Mouse (Mus musculus): ENCODE measurements at regions not wholly inside any gene's neighbourhood (a gene's known extent, or its start where the extent isn't known, plus 50 kb on each side); places are given as distances from the start of the nearest gene placed in this dataset.

DNA sequence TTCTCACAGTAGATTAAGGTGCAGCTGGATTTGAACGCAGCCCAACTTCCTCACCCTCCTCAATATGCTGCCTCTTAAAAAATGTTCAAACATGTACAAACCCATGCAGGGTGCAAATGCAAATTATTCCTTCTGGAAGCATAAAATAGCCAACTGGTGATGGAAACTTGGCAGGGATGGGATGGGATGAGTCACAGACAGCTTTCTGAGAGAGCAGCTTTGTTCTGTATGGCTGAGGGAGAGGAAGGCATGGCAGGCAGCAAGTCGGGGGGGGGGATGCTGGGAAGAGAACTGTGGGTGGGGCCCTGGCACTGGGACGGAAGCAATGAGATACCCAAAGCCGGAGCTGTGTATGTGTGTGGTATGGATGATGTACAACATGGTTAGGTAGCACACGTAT, 194.2 kb upstream of the Ppp2r3a start:
- Histone ChIP-seq H3K27me3 (ENCODE audit: control insufficient read depth in 1 of 2, insufficient read depth in 2 of 2, low read length in 2 of 2) (no peaks in the 10 kb centered on the region), H3K4me1 (ENCODE audit: control insufficient read depth in 1 of 2, insufficient read depth in 2 of 2, low read length in 2 of 2) (no peaks in the 10 kb centered on the region), H3K9me3 (replicated peaks; ENCODE audit: insufficient read depth, low read length) (no peaks in the 10 kb centered on the region), H3K79me2 (ENCODE audit: control insufficient read depth, insufficient read depth, low read length, poor library complexity) (no peaks in the 10 kb centered on the region), H3K36me3 (ENCODE audit: control insufficient read depth in 1 of 2, insufficient read depth in 2 of 2, low read length in 2 of 2) (no peaks in the 10 kb centered on the region), H3K27ac (ENCODE audit: control insufficient read depth, low read depth, low read length) (no peak overlapping the region), H3K4me3 (ENCODE audit: control insufficient read depth in 1 of 2, insufficient read depth in 1 of 2, low read depth in 2 of 2, low read length in 2 of 2) (no peak overlapping the region), H3K9ac (ENCODE audit: control insufficient read depth, low read depth, low read length, poor library complexity, severe bottlenecking) (no peak overlapping the region)
- TF ChIP-seq POLR2AphosphoS2 (IDR thresholded peaks at IDR 0.05; ENCODE audit: low read length), result no peak
- no peak for TF ChIP-seq NELFE (IDR thresholded peaks at IDR 0.05; ENCODE audit: low read depth, low read length)
- no peak for TF ChIP-seq BHLHE40 (IDR thresholded peaks at IDR 0.05; ENCODE audit: borderline replicate concordance, low read depth, low read length)
- no peak for TF ChIP-seq ZKSCAN1 (IDR thresholded peaks at IDR 0.05; ENCODE audit: low read depth, low read length)
- no peak for TF ChIP-seq MAZ (IDR thresholded peaks at IDR 0.05; ENCODE audit: low read depth, low read length)
- no peak for TF ChIP-seq RAD21 (IDR thresholded peaks at IDR 0.05; ENCODE audit: low read depth, low read length)
- TF ChIP-seq UBTF (IDR thresholded peaks at IDR 0.05; ENCODE audit: borderline replicate concordance, insufficient read depth, low read depth, low read length), result no peak
- TF ChIP-seq KAT2A (conservative IDR thresholded peaks at IDR 0.05; ENCODE audit: low read depth, low read length), result no peak
- TF ChIP-seq SIN3A (IDR thresholded peaks at IDR 0.05; ENCODE audit: low read length), result no peak
- no peak for TF ChIP-seq GABPA (IDR thresholded peaks at IDR 0.05; ENCODE audit: low read depth, low read length)
- TF ChIP-seq MXI1 (IDR thresholded peaks at IDR 0.05; ENCODE audit: low read depth, low read length), result no peak
- no peak for TF ChIP-seq MAFK (IDR thresholded peaks at IDR 0.05; ENCODE audit: borderline replicate concordance, low read depth, low read length)
- no peak for TF ChIP-seq JUND (IDR thresholded peaks at IDR 0.05; ENCODE audit: low read depth, low read length)
- TF ChIP-seq GATA1 (IDR thresholded peaks at IDR 0.05; ENCODE audit: low read depth, low read length), result no peak
- no peak for DNase-seq (ENCODE audit: low read depth, low spot score)

DNA sequence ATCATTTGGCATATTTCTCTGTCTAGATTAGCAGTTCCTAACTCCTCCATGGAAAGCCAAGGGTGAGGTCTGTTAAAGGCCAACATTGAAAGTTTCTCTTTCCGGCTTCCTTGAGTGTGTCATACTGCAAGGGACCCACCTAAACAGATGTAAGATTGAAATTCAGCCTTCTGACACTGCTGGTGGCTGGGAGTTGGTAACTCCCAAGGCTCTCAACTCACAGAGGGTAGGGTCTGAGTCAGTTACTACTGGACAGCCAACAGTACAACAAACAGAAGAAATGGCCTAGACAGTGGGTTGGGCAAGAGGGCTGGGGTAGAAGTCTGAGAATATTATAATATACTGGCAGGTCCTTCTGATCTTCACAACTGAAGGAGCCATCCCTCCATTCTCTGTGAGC, 193.7 kb upstream of the Ppp2r3a start:
- H3K9me3 ChIP-seq (replicated peaks; ENCODE audit: insufficient read depth, low read length), result no peaks in the 10 kb centered on the region
- H3K4me3 ChIP-seq (ENCODE audit: control insufficient read depth in 1 of 2, insufficient read depth in 1 of 2, low read depth in 2 of 2, low read length in 2 of 2), result no peak overlapping the region
- DNase-seq (ENCODE audit: low read depth, low spot score), result no peak
- H3K9ac ChIP-seq (ENCODE audit: control insufficient read depth, low read depth, low read length, poor library complexity, severe bottlenecking), result no peak overlapping the region
- no peaks in the 10 kb centered on the region for H3K79me2 ChIP-seq (ENCODE audit: control insufficient read depth, insufficient read depth, low read length, poor library complexity)
- no peaks in the 10 kb centered on the region for H3K27me3 ChIP-seq (ENCODE audit: control insufficient read depth in 1 of 2, insufficient read depth in 2 of 2, low read length in 2 of 2)
- H3K4me1 ChIP-seq (ENCODE audit: control insufficient read depth in 1 of 2, insufficient read depth in 2 of 2, low read length in 2 of 2), result no peaks in the 10 kb centered on the region
- H3K36me3 ChIP-seq (ENCODE audit: control insufficient read depth in 1 of 2, insufficient read depth in 2 of 2, low read length in 2 of 2), result no peaks in the 10 kb centered on the region
- no peak overlapping the region for H3K27ac ChIP-seq (ENCODE audit: control insufficient read depth, low read depth, low read length)
- TF ChIP-seq POLR2AphosphoS5 (IDR thresholded peaks at IDR 0.05; ENCODE audit: borderline replicate concordance, low read depth, low read length) (no peak), POLR2A (IDR thresholded peaks at IDR 0.05; ENCODE audit: control insufficient read depth in 1 of 2, insufficient read depth in 1 of 2, low read depth in 1 of 2, low read length in 2 of 2, poor library complexity in 1 of 2) (no peak), MAZ (IDR thresholded peaks at IDR 0.05; ENCODE audit: low read depth, low read length) (no peak), SMC3 (IDR thresholded peaks at IDR 0.05; ENCODE audit: low read depth, low read length) (no peak), NRF1 (IDR thresholded peaks at IDR 0.05; ENCODE audit: insufficient read depth, low read depth, low read length, poor library complexity, severe bottlenecking) (no peak)

All from MEL (cell line).